In the genomic region with DNA sequence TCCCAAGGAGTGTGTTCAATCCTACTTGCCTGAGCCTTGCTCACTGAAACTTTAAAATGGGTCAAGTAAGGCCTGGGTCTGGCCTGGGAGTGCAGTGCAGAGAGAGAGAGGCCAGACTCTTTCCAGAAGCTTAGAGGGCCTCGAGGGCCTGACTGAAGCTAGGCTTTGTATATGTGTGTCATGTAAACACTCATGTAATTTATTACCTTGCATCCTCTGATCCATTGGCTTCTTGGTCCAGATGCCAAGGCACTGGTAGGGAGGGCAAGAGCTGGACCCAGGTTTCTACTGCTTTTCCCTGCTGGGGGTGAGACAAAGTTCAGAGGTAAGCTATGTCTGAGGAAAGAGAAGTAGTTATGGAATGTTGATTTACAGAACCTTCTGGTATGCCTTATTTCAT, we compare ENCODE assay signal across 8 mouse cellular contexts. TPM values are rescaled to one million over a fixed set of nuclear protein-coding genes. Genes with fewer than 3 reads are reported as not detected.
DNase-seq lines count a peak whose midpoint lies in the region; ATAC-seq and TF ChIP-seq lines count a peak whose summit lies in the region.

No protein-coding gene starts in this region.

- H3K9me3 ChIP-seq in lung, embryonic 15.5 days, result no peaks in the 10 kb centered on the region
- H3K9me3 ChIP-seq in forebrain, embryonic 11.5 days (ENCODE audit: control insufficient read depth, low read length), result no peaks in the 10 kb centered on the region
- no peaks in the 10 kb centered on the region for H3K9me3 ChIP-seq in kidney, postnatal 0 days (replicated peaks; ENCODE audit: low read length)
- H3K9me3 ChIP-seq in neural tube, embryonic 14.5 days (ENCODE audit: control insufficient read depth, low read length), result no peaks in the 10 kb centered on the region

- DNase-seq in lung, adult 18-20 months, result no peak
- DNase-seq in forebrain, embryonic 11.5 days (ENCODE audit: low spot score), result no peak
- DNase-seq in kidney, postnatal 0 days (ENCODE audit: low spot score), result peak; percentile 43
- DNase-seq in layer of hippocampus, adult 18-20 months (ENCODE audit: low spot score in 2 of 2), result no peak
- no peak for DNase-seq in gastrocnemius, adult 8-10 months (ENCODE audit: low spot score in 2 of 2)
- no peak for DNase-seq in retina, postnatal 1 day

- peak overlapping the region; percentile 91 for H3K4me3 ChIP-seq in lung, embryonic 15.5 days
- H3K4me3 ChIP-seq in forebrain, embryonic 11.5 days (ENCODE audit: low read depth, low read length), result peak overlapping the region; percentile 99
- H3K4me3 ChIP-seq in kidney, postnatal 0 days (replicated peaks; ENCODE audit: low read depth, low read length), result peak overlapping the region; percentile 83
- H3K4me3 ChIP-seq in neural tube, embryonic 14.5 days (ENCODE audit: low read depth, low read length), result peak overlapping the region; percentile 94

- no peak for TF ChIP-seq CTCF in kidney, postnatal 0 days (IDR thresholded peaks at IDR 0.05; ENCODE audit: low read depth)

- H3K9ac ChIP-seq in lung, embryonic 15.5 days, result peak overlapping the region; percentile 97
- peak overlapping the region; percentile 99 for H3K9ac ChIP-seq in forebrain, embryonic 11.5 days (ENCODE audit: low read length)
- H3K9ac ChIP-seq in kidney, postnatal 0 days (ENCODE audit: low read depth, low read length), result peak overlapping the region; percentile 89
- H3K9ac ChIP-seq in neural tube, embryonic 14.5 days (replicated peaks; ENCODE audit: low read depth, low read length), result peak overlapping the region; percentile 74

- H3K4me1 ChIP-seq in lung, embryonic 15.5 days, result peaks cover 41% of the 10 kb centered on the region
- peaks cover 22% of the 10 kb centered on the region for H3K4me1 ChIP-seq in forebrain, embryonic 11.5 days (replicated peaks; ENCODE audit: control insufficient read depth, insufficient read depth, low read length)
- H3K4me1 ChIP-seq in kidney, postnatal 0 days (replicated peaks; ENCODE audit: insufficient read depth, low read length), result peaks cover 34% of the 10 kb centered on the region
- H3K4me1 ChIP-seq in neural tube, embryonic 14.5 days (ENCODE audit: control insufficient read depth, insufficient read depth, low read length), result peaks cover 29% of the 10 kb centered on the region

- H3K36me3 ChIP-seq in lung, embryonic 15.5 days, result peaks cover 2% of the 10 kb centered on the region
- H3K36me3 ChIP-seq in forebrain, embryonic 11.5 days (ENCODE audit: control insufficient read depth, insufficient read depth, low read length), result no peaks in the 10 kb centered on the region
- no peaks in the 10 kb centered on the region for H3K36me3 ChIP-seq in kidney, postnatal 0 days (ENCODE audit: insufficient read depth, low read length)
- H3K36me3 ChIP-seq in neural tube, embryonic 14.5 days (ENCODE audit: control insufficient read depth, insufficient read depth, low read length), result no peaks in the 10 kb centered on the region

- H3K27me3 ChIP-seq in lung, embryonic 15.5 days, result no peaks in the 10 kb centered on the region
- H3K27me3 ChIP-seq in forebrain, embryonic 11.5 days (ENCODE audit: control insufficient read depth, insufficient read depth, low read length), result no peaks in the 10 kb centered on the region
- no peaks in the 10 kb centered on the region for H3K27me3 ChIP-seq in kidney, postnatal 0 days (ENCODE audit: insufficient read depth, low read length)
- H3K27me3 ChIP-seq in neural tube, embryonic 14.5 days (ENCODE audit: control insufficient read depth, insufficient read depth, low read length), result peaks cover 3% of the 10 kb centered on the region; the same call in 1 of the 2 replicates

- no peak for ATAC-seq in lung, embryonic 15.5 days (ENCODE audit: borderline replicate concordance, extremely low read depth, low FRiP score, low TSS enrichment)
- ATAC-seq in forebrain, embryonic 11.5 days (replicated peaks; ENCODE audit: low FRiP score), result no peak
- ATAC-seq in kidney, postnatal 0 days (replicated peaks; ENCODE audit: low FRiP score, low read depth), result no peak
- no peak for ATAC-seq in neural tube, embryonic 14.5 days (ENCODE audit: low read depth)

- WGBS in lung, embryonic 15.5 days, result 0% methylated on average over 1 of the region's 1 CpGs
- 6% methylated on average over 1 of the region's 1 CpGs for WGBS in forebrain, embryonic 11.5 days
- WGBS in kidney, postnatal 0 days, result 0% methylated on average over 1 of the region's 1 CpGs
- WGBS in neural tube, embryonic 14.5 days, result 0% methylated on average over 1 of the region's 1 CpGs

- H3K4me2 ChIP-seq in lung, embryonic 15.5 days, result peak overlapping the region; percentile 74
- H3K4me2 ChIP-seq in forebrain, embryonic 11.5 days (ENCODE audit: low read depth, low read length, severe bottlenecking), result peak overlapping the region; percentile 78
- peak overlapping the region; percentile 59 for H3K4me2 ChIP-seq in kidney, postnatal 0 days (ENCODE audit: low read length)
- peak overlapping the region; percentile 95 for H3K4me2 ChIP-seq in neural tube, embryonic 14.5 days (ENCODE audit: low read depth, low read length)

- H3K27ac ChIP-seq in lung, embryonic 15.5 days, result peak overlapping the region; percentile 96
- no peak overlapping the region for H3K27ac ChIP-seq in forebrain, embryonic 11.5 days (ENCODE audit: low read depth, low read length)
- H3K27ac ChIP-seq in kidney, postnatal 0 days, result peak overlapping the region; percentile 96
- no peak overlapping the region for H3K27ac ChIP-seq in neural tube, embryonic 14.5 days (ENCODE audit: low read depth, low read length)

RNA-seq across cellular contexts. Expression of a gene that starts 1.8 kb away (rescaled TPM):
- 258 and 260 TPM in 2 replicates for polyA plus RNA-seq in lung, embryonic 15.5 days (2015; fragmentation: Nextera tagmentation; extraction: Ambion mirVana)
- 325 and 329 TPM in 2 replicates for polyA plus RNA-seq in forebrain, embryonic 11.5 days (2014; fragmentation: Nextera tagmentation; extraction: Ambion mirVana)
- 193 and 200 TPM in 2 replicates for polyA plus RNA-seq in kidney, postnatal 0 days (2015; fragmentation: Nextera tagmentation; extraction: Ambion mirVana)
- 128 and 151 TPM in 2 replicates for polyA plus RNA-seq in neural tube, embryonic 14.5 days (2014; fragmentation: Nextera tagmentation; extraction: Ambion mirVana)
- 100 to 1,000 TPM; 144 to 153 TPM for total RNA-seq in layer of hippocampus, adult 18-20 months (2021)
- total RNA-seq in gastrocnemius, adult 8-10 months (2022), result 100 to 1,000 TPM; 243 to 264 (median 254) TPM

RNA-seq across cellular contexts. Expression of a gene that starts 11.4 kb away (rescaled TPM):
- polyA plus RNA-seq in lung, embryonic 15.5 days (2015; fragmentation: Nextera tagmentation; extraction: Ambion mirVana), result 70.5 and 70.9 TPM in 2 replicates
- 69.4 and 74.5 TPM in 2 replicates for polyA plus RNA-seq in forebrain, embryonic 11.5 days (2014; fragmentation: Nextera tagmentation; extraction: Ambion mirVana)
- 87.2 and 88.1 TPM in 2 replicates for polyA plus RNA-seq in kidney, postnatal 0 days (2015; fragmentation: Nextera tagmentation; extraction: Ambion mirVana)
- polyA plus RNA-seq in neural tube, embryonic 14.5 days (2014; fragmentation: Nextera tagmentation; extraction: Ambion mirVana), result 53.5 and 58.9 TPM in 2 replicates
- total RNA-seq in layer of hippocampus, adult 18-20 months (2021), result 10 to 100 TPM; 52.3 to 55.2 TPM
- 10 to 100 TPM; 40.9 to 48.1 (median 45.8) TPM for total RNA-seq in gastrocnemius, adult 8-10 months (2022)

RNA-seq across cellular contexts. Expression of a gene that starts 22.2 kb away (rescaled TPM):
- polyA plus RNA-seq in lung, embryonic 15.5 days (2015; fragmentation: Nextera tagmentation; extraction: Ambion mirVana), result 60.1 and 63.0 TPM in 2 replicates
- polyA plus RNA-seq in forebrain, embryonic 11.5 days (2014; fragmentation: Nextera tagmentation; extraction: Ambion mirVana), result 73.9 and 78.7 TPM in 2 replicates
- polyA plus RNA-seq in kidney, postnatal 0 days (2015; fragmentation: Nextera tagmentation; extraction: Ambion mirVana), result 40.4 and 42.1 TPM in 2 replicates
- 16.1 and 23.1 TPM in 2 replicates for polyA plus RNA-seq in neural tube, embryonic 14.5 days (2014; fragmentation: Nextera tagmentation; extraction: Ambion mirVana)
- 10 to 100 TPM; 13.9 to 15.1 TPM for total RNA-seq in layer of hippocampus, adult 18-20 months (2021)
- total RNA-seq in gastrocnemius, adult 8-10 months (2022), result 1 to 10 TPM; 5.8 to 7.6 (median 7.2) TPM

RNA-seq across cellular contexts. Expression of a gene that starts 22.5 kb away (rescaled TPM):
- polyA plus RNA-seq in lung, embryonic 15.5 days (2015; fragmentation: Nextera tagmentation; extraction: Ambion mirVana), result 12.1 and 12.3 TPM in 2 replicates
- 19.6 and 22.3 TPM in 2 replicates for polyA plus RNA-seq in forebrain, embryonic 11.5 days (2014; fragmentation: Nextera tagmentation; extraction: Ambion mirVana)
- 14.8 and 15.1 TPM in 2 replicates for polyA plus RNA-seq in kidney, postnatal 0 days (2015; fragmentation: Nextera tagmentation; extraction: Ambion mirVana)
- polyA plus RNA-seq in neural tube, embryonic 14.5 days (2014; fragmentation: Nextera tagmentation; extraction: Ambion mirVana), result 16.0 and 16.9 TPM in 2 replicates
- total RNA-seq in layer of hippocampus, adult 18-20 months (2021), result 10 to 100 TPM; 56.0 to 61.0 TPM
- 10 to 100 TPM; 48.6 to 53.0 (median 52.0) TPM for total RNA-seq in gastrocnemius, adult 8-10 months (2022)

RNA-seq across cellular contexts. Expression of a gene that starts 22.6 kb away (rescaled TPM):
- 18.3 and 18.5 TPM in 2 replicates for polyA plus RNA-seq in lung, embryonic 15.5 days (2015; fragmentation: Nextera tagmentation; extraction: Ambion mirVana)
- polyA plus RNA-seq in forebrain, embryonic 11.5 days (2014; fragmentation: Nextera tagmentation; extraction: Ambion mirVana), result 22.2 and 23.2 TPM in 2 replicates
- polyA plus RNA-seq in kidney, postnatal 0 days (2015; fragmentation: Nextera tagmentation; extraction: Ambion mirVana), result 12.1 and 12.3 TPM in 2 replicates
- 19.7 and 20.6 TPM in 2 replicates for polyA plus RNA-seq in neural tube, embryonic 14.5 days (2014; fragmentation: Nextera tagmentation; extraction: Ambion mirVana)
- 10 to 100 TPM; 22.3 to 22.8 TPM for total RNA-seq in layer of hippocampus, adult 18-20 months (2021)
- total RNA-seq in gastrocnemius, adult 8-10 months (2022), result 1 to 10 TPM; 2.4 to 4.1 (median 3.5) TPM

Comparison
In these comparisons a context has a peak if more than half of its experiments do, and no peak if none do; other contexts are left out.
1. H3K27ac ChIP-seq: peak in lung, embryonic 15.5 days (single experiment) and kidney, postnatal 0 days (single experiment); none in forebrain, embryonic 11.5 days (single experiment) and neural tube, embryonic 14.5 days (single experiment).
2. Peak in every context shown above with its lines, with median percentiles within 50 percentile points of each other: H3K4me2 ChIP-seq, H3K4me3 ChIP-seq and H3K9ac ChIP-seq.